Mouse (Mus musculus) megakaryocyte progenitor cell, adult 5-6 weeks (primary cell): ENCODE measurements around the gene Prdx4. TPM values are rescaled to one million over a fixed set of nuclear protein-coding genes. Genes with fewer than 3 reads are reported as not detected.
"Not testable (repeated sequence)": the region's sequence is repeated elsewhere in the genome, so short reads cannot be mapped to it uniquely, and the experiment has no call there.

Experiments
- ATAC-seq: replicated peaks from 2 replicates; pipeline ENCODE4 v1.8.0; 2016; ENCODE audit warnings: mild to moderate bottlenecking, moderate TSS enrichment, inconsistent platforms; ENCODE audit not compliant: poor library complexity
- total RNA-seq, 2 experiments: library from RNA; stranded (forward) in 1 of 2; stranded (reverse) in 1 of 2; fragments of 157-497, 149-512 nt in 1 of 2; fragments of 200-1000 nt in 1 of 2; gene quantifications; 2 replicates each; pipeline versions ENCODE4 v1.2.3 to v1.2.4; 2015 to 2017

Prdx4 gene
- total RNA-seq (2015), result 45.1 and 51.9 TPM in 2 replicates
- 37.5 and 42.5 TPM in 2 replicates for total RNA-seq (2017)

- ATAC-seq, result no peak
Observed at GRCm38 (mm10) chrX:155340654-155341053, at the start of gene Prdx4. Gene Prdx4 (minus strand): TSS chrX:155340754.

- ATAC-seq, result peak; percentile 74
Observed at GRCm38 (mm10) chrX:155376538-155376937, 36.0 kb upstream of the Prdx4 start.

- ATAC-seq, result peak; percentile 68; the same call in 1 of the 2 replicates
Observed at GRCm38 (mm10) chrX:155375458-155375857, 34.9 kb upstream of the Prdx4 start.

GRCm38 (mm10) chrX:155370110-155370509 lies 29.6 kb upstream of the Prdx4 start:
- not testable (repeated sequence) for ATAC-seq

- no peak for ATAC-seq
Observed at GRCm38 (mm10) chrX:155365095-155365494, 24.5 kb upstream of the Prdx4 start.

- peak; percentile 83 for ATAC-seq
Observed at GRCm38 (mm10) chrX:155346249-155346648, 5.7 kb upstream of the Prdx4 start.

- ATAC-seq, result peak; percentile 92
Observed at GRCm38 (mm10) chrX:155337905-155338721, 2.4 kb downstream of the Prdx4 start.

GRCm38 (mm10) chrX:155337567-155337904 lies 3.0 kb downstream of the Prdx4 start:
- ATAC-seq, result no peak

- peak; percentile 94 for ATAC-seq
Observed at GRCm38 (mm10) chrX:155318005-155318404, 22.5 kb downstream of the Prdx4 start.

- ATAC-seq, result peak; percentile 65; the same call in 1 of the 2 replicates
Observed at GRCm38 (mm10) chrX:155306390-155306789, 34.2 kb downstream of the Prdx4 start.

- peak; percentile 95 for ATAC-seq
Observed at GRCm38 (mm10) chrX:155280427-155281044, 60.0 kb downstream of the Prdx4 start.

- peak; percentile 66 for ATAC-seq
Observed at GRCm38 (mm10) chrX:155278483-155278882, 62.1 kb downstream of the Prdx4 start.

Other genes with a start within 250 kb of the Prdx4 start
- not detected in 2 replicates for gene Magea2, start 247.1 kb downstream of the Prdx4 start, total RNA-seq (2015)
- not detected in 2 replicates for gene Magea2, start 247.1 kb downstream of the Prdx4 start, total RNA-seq (2017)
- gene Cldn34b2, start 212.3 kb downstream of the Prdx4 start, total RNA-seq (2015), result 0.12 TPM in 1 of 2 replicates, not detected in the other
- gene Cldn34b2, start 212.3 kb downstream of the Prdx4 start, total RNA-seq (2017), result not detected in 2 replicates
- 196 and 241 TPM in 2 replicates for gene Sat1, start 124.3 kb downstream of the Prdx4 start, total RNA-seq (2015)
- 213 and 249 TPM in 2 replicates for gene Sat1, start 124.3 kb downstream of the Prdx4 start, total RNA-seq (2017)
- gene Acot9, start 78.3 kb downstream of the Prdx4 start, total RNA-seq (2015), result 77.3 and 77.9 TPM in 2 replicates
- 64.3 and 72.8 TPM in 2 replicates for gene Acot9, start 78.3 kb downstream of the Prdx4 start, total RNA-seq (2017)